Mouse (Mus musculus) brain, embryonic 14.5 days (tissue): ENCODE results near the gene Ppfia3.

Source experiments
- CTCF ChIP-seq: fragments of 200-500 bp; IDR thresholded peaks from 2 replicates; pipeline ENCODE4 v1.5.1; 2012; ENCODE audit warnings: inconsistent platforms, mild to moderate bottlenecking, moderate library complexity, borderline replicate concordance; ENCODE audit not compliant: insufficient read depth, insufficient read length; ENCODE audit errors: extremely low read depth
- POLR2A ChIP-seq: fragments of 200-500 bp; IDR thresholded peaks from 2 replicates; pipeline ENCODE4 v1.6.1; 2012; ENCODE audit warnings: mild to moderate bottlenecking, inconsistent platforms, borderline replicate concordance; ENCODE audit not compliant: poor library complexity, insufficient read depth, insufficient read length, severe bottlenecking; ENCODE audit errors: extremely low read depth

DNA sequence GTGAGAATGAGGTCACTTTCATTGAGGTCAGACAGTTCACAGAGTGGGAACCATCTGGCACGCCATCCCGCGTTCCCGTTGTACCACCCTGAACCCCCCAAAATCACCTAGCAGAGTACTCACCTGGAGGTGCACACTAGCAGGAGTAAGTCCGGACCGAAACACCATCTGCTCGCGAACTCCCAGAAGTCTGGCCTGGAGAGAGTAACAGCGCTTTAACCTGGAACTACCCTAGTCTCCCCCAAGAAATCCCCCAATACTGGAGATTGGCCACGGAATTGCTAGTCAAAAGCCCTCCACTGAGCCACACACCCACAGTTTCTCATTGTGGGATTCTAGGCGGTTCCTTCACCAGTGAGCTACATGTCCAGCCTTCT is 26.8 kb downstream of the Ppfia3 start:
- TF ChIP-seq CTCF (no peak), POLR2A (no peak)
